Mouse (Mus musculus): ENCODE data around the gene Reps2.

Gene Reps2

DNA sequence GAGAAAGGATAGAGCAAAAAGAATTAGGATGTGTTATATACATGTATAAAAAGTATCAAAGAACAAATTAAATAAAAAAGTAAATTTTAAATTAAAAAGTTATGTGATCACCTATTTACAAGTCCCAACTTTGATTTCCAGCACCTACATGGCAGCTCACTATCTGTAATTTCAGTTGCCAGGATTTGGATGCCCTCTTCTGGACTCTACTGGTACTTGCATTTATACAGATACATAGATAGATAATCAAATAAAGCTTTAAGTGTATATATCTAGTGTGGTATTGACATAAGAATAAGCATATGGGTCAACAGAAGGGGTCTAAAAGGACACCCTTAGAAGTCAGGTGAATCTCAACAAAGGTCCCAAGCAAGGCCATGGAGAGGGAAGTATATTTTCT, 155.7 kb downstream of the Reps2 start:
- no peak for DNase-seq (ENCODE audit: low spot score)

DNA sequence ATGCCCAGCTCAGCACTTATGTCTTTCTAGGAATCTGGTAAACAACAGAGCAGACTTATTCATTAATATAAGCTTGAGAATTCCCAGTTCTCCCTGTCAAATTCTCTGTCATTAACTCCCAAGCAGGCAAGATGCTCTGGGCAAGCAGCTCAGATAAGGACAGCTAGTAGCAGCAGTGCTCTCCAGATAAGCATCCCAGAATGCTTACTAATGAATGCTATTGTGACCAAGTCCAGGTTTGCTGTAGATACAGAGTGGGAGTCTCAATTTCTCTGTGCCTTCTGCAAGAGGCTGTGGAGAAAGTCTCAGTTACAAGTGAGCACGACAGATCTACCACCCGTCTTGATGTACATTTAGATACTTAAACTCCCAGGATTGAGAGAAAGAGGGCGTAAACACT, 173.2 kb downstream of the Reps2 start:
- DNase-seq (ENCODE audit: low spot score) = no peak

DNA sequence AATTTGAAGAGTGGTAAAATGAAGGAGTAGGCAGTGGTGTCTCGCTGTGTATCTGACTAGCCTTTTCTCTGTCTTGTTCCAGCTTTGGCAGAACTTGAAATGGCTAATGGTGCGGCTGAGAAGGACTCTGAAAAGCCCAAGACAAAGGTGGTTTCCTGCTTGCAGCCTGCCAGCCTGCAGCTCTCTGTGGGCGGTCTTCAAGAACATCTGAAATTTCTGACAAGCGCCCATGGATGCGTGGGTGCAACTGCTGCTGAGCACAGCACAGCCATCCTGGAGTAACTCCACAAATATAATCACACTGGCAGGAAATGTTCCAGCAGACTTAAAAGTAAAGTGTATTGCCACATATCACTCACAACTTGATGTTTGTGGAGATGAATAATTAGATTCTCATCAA, 181.3 kb downstream of the Reps2 start:
- DNase-seq (ENCODE audit: low spot score) = no peak

DNA sequence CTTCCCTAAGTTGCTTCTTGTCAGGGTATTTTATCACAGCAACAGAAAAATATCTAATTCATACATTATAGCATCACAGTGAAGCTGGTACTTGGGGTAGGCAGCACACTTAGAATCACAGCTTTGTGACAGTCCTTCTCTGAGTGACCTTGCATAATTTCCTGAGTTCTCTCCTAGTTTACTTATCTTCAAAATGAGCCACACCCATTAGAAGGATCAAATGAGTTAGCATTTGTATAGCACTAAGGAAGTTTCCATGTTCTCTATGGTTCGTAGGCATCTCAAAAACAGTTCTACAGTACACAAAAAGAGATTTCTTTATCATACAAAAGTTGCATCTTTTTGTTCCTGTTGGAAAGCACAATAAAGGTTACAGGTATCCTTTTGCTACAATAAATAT, 187.0 kb downstream of the Reps2 start:
- DNase-seq (ENCODE audit: low spot score) = no peak

DNA sequence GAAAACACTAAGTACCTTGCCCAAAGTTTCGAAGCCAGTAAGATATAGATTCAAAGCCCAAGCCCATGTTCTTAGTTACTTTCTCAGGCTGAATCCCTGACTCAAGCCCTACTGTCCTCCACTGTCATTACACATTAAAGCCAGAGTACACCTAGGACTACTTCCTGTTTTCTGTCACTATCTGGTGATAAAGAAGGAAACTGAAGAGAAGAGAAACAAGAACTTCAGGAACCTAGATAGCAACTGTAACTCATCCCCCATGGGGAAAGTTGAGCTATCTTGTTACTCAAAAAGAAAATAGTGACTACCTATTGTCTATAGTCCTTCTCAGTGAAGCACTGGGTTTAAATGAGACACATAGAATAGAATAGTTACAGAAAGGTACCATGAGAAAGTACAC, 188.1 kb downstream of the Reps2 start:
- no peak for DNase-seq (ENCODE audit: low spot score)

DNA sequence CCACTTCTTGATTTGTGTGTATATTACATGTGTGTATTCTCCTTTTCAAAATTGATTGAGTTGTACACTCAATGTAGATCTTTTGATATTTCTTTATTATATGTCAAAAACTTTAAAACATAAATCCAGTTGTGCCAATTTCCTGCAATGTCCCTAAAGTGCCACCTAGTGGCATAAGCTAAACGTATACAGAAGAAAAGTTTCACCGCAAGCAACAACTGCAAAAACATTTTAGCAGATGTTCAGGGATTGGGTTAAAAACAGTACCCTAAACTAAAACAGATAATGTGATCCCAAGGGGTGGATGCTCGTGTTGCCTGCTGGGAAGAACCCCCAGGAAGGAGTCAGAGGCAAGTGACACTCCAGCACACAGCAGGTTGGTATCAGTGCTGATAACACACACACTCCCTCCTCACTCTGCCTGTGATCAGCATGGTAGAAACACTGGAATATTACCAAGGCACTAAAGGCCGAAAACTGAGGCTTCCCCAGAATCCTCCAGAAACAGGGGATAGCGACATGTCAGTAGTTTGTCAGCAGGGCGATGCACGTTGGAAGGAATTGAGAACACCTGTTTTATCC, 189.5 kb downstream of the Reps2 start:
- DNase-seq (ENCODE audit: low spot score) = no peak

DNA sequence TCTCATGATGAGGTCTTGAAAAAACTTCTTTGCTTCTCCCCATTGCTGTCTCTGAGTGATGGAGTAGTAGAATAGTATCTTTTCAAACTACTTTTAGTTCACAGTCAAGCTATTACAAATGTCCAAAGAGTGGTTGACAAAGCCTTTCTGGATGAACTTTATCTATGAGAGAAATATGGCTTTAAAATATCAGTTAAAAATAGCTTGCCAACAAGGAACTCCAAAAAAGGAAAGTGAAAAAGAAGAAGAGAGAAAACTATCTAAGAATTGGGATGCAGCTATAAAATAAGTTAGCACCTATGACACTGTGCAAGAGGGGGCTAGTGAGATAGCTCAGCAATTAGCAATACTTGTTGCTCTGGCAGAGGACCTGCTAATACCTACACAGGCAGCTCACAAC, 190.8 kb downstream of the Reps2 start:
- DNase-seq (ENCODE audit: low spot score) = no peak

DNA sequence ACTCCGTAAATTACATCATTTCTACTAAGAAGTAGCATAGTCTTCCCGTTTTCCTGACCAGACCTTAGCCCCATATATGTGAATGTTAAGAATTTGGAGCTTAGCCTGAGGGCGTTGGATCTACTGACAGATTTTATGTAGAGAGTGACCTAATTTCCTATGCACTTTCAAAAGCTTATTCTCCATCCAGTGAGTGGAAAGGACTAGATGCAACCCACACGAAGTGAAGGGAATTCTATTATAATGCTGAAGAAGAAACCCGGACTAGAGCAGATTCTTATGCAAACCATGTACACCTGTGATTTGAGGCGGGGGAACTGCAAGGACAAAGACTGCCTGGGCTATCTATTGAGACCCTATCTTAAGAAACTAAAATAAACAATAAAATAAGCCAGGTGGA, 195.5 kb downstream of the Reps2 start:
- no peak for DNase-seq (ENCODE audit: low spot score)

DNA sequence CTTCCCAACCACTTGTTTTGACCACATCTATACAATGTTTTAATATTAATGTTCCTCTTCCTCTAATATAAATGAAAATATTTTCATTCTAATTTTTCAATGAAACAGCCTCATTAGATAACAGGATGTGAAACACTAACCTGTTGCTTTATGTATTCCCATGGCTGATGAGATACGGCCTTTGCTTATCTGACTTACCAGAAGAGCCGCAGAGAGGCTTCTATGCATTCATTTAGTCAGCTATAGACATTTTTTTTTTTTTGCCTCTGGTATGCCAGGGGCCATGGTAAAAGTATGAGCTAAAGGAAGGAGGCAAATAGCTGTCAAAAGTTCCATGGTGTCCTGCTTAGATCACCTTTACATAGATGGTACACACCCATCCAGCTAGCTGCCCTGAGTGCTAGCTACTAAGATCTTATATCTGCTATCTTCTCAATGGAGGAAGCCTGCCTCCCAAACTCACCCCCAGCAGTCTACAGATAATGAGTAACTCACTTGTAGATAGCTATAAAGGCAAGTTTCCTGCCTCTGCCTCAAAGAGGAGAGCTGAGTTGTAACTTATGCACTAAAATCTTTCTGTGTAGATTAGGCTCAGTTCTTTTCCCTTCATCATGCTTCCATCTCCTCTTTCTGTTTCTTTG, 196.7 kb downstream of the Reps2 start:
- DNase-seq (ENCODE audit: low spot score) = no peak

DNA sequence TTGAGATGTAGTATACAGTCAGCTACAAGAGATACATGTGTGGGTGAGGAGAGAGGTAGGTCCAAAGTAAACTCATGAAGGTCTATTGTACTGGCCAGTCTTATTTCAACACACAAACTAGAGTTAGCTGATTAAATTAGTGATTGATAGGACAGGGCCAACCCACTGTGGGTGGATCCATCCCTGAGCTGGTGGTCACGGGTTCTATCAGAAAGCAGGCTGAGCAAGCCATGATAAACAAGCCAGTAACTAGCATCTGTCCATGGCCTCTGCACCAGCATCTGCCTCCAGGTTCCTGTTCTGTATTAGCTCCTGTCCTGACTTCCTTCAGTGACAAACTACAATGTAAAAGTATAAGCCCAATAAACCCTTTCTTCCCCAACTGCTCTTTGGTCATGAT, 200.1 kb downstream of the Reps2 start:
- DNase-seq (ENCODE audit: low spot score) = no peak

DNA sequence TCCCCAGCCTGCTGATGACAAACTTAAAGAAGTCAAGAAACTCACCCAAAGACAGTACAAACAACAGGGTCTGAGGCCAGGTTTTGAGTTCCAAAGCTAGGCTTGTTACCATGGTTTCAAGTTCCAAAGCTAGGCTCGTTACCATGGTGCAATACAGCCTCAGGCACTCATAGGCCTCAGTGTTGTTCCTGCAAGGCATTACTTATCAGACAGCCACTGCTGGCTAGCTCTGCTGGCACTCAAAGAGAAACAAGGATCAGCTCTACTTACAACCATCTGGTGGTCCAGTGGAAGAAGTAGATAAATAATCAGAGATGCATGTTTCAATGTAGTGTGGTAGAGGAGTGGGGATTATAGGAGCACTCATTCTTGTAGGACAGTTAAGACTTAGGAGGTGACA, 200.5 kb downstream of the Reps2 start:
- no peak for DNase-seq (ENCODE audit: low spot score)

DNA sequence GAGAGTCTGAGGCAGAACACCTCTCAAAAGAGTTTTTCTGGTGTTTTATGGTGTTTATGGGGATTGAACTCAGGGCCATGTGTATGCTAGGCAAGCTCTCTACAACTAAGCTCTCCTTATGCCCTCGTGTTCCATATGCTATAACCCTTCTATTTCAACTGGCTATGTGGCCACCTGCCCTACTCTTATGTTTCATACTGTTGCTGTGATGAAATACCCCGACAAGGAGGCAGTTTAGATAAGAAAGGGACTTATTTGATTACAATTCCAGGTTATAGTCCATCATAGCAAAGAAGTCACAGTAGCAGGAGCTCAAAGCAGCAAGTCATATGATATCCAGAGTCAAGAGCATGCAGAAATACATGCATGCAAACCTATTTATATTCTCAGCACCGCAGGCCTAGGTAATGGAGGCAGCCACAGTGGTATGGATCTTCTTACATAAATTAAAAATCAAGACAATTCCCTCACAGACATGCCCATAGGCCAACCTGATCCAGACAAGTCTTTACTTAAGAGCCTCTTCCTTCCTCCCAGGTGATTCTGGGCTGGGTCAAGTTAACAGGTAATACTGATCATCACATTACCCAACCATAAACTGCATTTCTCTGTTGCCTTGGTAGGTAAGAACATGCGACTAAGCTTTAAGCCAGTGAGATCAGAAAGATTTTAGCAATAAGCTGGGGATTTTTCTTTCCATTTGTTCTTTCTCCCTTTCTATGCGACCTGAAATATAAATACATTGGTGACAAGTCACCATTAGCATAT, 210.5 kb downstream of the Reps2 start:
- DNase-seq (ENCODE audit: low spot score) = no peak

DNA sequence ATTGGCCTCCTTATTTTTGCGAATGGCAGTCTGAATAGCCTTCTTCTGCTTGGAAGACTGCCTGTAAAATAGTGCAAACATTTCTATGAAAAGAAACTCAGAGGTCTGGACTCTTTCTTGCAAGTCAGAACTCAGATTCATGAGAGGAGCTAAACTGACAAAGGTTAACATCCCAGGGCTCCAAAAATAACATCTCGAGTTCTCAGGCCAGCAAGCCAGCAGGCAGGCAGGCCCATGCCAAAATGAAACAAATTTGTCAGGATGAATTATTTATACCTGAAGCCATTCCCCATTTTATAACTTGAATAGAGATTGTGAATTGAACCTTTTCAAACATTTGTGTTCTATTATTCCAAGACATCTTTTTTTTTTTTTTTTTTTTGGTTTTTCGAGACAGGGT, 215.8 kb downstream of the Reps2 start:
- DNase-seq (ENCODE audit: low spot score) = no peak

DNA sequence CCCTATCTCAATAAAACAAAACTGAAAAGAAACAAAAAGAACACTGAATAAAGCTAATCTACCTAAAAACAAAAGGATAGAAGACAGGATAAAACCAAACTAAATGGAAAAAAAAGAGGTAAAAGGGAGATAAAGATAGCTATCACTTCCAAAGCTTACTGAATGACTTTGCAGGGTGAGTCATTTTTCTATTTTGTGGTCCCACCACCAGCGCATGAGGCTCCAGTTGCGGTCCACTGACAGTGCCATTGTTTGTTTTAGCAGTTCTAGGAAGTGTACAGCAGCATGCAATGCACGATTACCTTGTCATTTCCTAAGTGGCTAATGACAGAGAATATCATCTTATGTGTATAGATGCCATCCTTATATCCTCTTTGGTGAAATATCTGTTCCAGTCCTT, 224.0 kb downstream of the Reps2 start:
- DNase-seq (ENCODE audit: low spot score) = no peak

DNA sequence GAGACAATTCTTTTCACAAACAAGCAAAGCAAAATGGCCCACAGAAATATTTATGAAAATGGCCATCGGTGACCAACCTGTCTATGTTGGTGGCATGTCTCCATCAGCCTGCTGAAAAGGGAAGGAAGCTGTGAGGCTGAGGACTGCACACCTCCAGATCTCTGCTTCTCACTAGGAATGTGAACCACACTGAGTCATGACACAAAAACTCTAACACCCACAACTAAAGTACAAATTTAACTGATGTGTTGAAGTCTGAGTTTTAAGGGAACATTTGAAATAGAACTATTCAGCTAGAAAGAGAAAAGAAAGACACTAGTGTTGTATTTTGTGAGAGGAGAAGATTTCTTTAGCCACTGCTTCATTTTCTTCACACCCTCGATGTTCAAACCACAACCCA, 230.3 kb downstream of the Reps2 start:
- DNase-seq (ENCODE audit: low spot score) = no peak

DNA sequence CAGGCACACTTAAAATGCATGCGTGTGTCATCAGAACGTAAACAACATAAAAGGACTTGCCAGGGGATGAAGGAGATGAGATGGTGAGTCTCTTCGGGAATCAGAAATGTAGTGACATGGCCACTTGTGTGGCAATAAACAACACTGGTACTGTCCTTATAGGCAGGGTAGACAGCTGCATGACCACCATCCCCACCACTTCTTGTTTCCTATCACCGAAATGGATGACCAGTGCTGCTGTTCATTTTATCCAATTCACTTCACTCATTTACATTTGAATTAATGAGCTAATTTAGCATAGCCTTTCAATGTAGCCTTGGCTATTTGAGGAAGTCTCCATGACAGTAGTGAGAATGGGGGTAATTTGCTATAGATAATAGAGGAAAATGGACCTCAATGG, 236.2 kb downstream of the Reps2 start:
- no peak for DNase-seq (ENCODE audit: low spot score)

DNA sequence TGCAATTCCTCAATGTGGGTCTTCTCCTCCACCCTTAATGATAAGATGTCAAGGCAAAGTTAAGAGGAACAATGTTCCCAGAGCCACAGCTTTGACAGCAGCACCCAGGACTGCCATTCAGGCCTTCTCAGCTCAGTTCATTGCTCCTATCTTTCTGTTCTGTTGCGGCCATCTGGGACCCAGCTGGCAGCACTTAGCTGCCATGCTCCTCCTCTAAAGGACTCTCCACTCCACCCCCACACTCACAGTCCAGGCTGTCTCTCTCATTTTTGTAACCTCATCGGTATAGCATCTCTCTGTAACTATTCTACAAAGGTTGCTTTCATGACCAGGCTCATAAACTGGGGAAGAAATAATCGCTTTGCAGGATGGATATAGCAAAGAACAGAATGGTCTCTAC, 241.0 kb downstream of the Reps2 start:
- DNase-seq (ENCODE audit: low spot score) = no peak

DNA sequence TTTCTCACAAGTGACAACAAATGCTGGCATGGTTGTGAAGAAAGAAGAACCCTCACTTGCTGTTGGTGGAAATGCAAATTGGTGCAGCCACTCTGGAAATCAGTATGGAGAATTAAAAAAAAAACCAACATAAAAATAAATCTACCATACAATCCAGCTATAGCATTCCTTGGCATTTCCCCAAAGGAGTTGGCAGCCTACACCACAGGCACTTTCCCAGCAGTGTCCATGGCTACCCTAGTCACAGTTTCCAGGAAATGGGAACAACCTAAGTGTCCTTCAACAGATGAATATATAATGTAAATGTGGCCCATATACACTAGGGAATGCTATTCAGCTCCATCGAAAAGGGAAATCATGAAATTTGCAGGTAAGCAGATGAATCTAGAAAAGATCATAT, 262.7 kb downstream of the Reps2 start:
- DNase-seq (ENCODE audit: low spot score) = no peak

DNA sequence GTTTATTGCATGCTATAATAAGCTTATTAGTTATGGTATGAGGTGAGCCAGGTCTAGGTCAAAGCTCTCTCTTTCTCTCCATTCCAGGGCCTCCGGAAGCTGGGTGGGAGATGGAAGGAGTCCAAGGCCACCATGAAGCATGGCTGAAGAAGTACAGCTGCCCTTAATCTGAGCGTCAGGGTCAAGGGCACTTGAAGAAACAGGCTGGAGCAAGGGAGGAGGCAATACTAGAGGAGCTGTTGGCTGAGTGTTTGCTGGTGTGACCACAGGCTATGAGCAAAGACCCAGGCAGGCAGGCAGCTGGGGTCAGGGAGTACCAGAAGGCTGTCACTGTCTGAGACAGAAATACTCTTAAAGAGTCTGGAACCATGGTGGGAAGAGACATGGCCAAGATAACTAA, 280.2 kb downstream of the Reps2 start:
- peak; percentile 10 for DNase-seq (ENCODE audit: low spot score)

Data from ovary, postnatal 36 days (tissue).